Mouse (Mus musculus): Measurements from ENCODE around the gene Ddias.

GRCm38 (mm10) chr7:92817242-92817641, 56.8 kb downstream of the Ddias start:
- TF ChIP-seq CTCF (IDR thresholded peaks at IDR 0.05; ENCODE audit: extremely low read depth, insufficient read length, insufficient replicate concordance, low read depth, low read length), result no peak
- no peak for TF ChIP-seq POLR2A (IDR thresholded peaks at IDR 0.05; ENCODE audit: low read depth, low read length)

Data from small intestine, adult 2 months (tissue).